Mouse (Mus musculus) splenic B cell, adult 2 months (primary cell): ENCODE results near the gene Ebi3.

ENCODE experiments used
- DNase-seq: peaks from one replicate; pipeline ENCODE4 v3.0.0-alpha.2; 2011; ENCODE audit warnings: low read depth, low spot score
- H3K27me3 ChIP-seq: 2 replicates; pipeline ENCODE4 v1.6.1; 2012; ENCODE audit warnings: mild to moderate bottlenecking, low read length, moderate library complexity, mixed read lengths; ENCODE audit not compliant: control insufficient read depth, poor library complexity, insufficient read depth, severe bottlenecking
- H3K36me3 ChIP-seq: 2 replicates; pipeline ENCODE4 v1.6.1; 2012; ENCODE audit warnings: mild to moderate bottlenecking, low read length, moderate library complexity, mixed read lengths; ENCODE audit not compliant: control insufficient read depth, poor library complexity, insufficient read depth, severe bottlenecking

Ebi3 gene

DNA sequence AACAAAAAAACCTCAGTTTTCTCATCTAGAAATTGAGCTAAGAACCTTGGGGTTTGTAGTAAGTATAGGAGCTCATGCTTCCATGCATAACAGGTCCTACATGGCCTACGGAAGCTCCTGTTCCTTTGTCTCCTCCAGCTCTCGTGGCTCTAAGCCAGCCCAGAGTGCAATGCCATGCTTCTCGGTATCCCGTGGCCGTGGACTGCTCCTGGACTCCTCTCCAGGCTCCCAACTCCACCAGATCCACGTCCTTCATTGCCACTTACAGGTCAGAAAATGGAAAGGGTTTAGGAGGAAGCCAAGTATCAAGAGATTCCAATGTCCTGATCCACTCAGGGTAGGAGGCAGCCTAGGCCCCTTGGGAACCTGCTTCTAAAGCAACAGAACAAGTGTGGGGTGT is 1.3 kb downstream of the Ebi3 start:
- Histone ChIP-seq H3K36me3 (no peaks in the 10 kb centered on the region), H3K27me3 (no peaks in the 10 kb centered on the region)
- DNase-seq, result no peak

GRCm38 (mm10) chr17:55954229-55954628 is 1.8 kb downstream of the Ebi3 start:
- no peaks in the 10 kb centered on the region for H3K27me3 ChIP-seq
- no peaks in the 10 kb centered on the region for H3K36me3 ChIP-seq
- DNase-seq, result no peak

GRCm38 (mm10) chr17:55956129-55956528 is 3.7 kb downstream of the Ebi3 start:
- no peak for DNase-seq
- Histone ChIP-seq H3K36me3 (no peaks in the 10 kb centered on the region), H3K27me3 (no peaks in the 10 kb centered on the region)

DNA sequence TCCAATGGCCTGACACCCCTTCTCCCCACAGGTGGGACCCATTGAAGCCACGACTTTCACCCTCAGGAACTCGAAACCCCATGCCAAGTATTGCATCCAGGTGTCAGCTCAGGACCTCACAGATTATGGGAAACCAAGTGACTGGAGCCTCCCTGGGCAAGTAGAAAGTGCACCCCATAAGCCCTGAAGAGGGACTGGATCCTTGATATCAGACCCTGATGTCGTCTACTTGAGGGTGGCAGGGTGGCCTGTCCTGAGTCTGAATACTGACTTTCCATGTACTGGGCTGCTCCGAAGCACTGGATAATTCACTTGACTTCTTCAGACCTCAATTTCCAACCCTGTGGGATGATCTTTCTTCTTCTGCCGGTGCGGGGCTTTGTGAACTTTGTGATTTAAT is 4.2 kb downstream of the Ebi3 start:
- no peaks in the 10 kb centered on the region for H3K36me3 ChIP-seq

DNA sequence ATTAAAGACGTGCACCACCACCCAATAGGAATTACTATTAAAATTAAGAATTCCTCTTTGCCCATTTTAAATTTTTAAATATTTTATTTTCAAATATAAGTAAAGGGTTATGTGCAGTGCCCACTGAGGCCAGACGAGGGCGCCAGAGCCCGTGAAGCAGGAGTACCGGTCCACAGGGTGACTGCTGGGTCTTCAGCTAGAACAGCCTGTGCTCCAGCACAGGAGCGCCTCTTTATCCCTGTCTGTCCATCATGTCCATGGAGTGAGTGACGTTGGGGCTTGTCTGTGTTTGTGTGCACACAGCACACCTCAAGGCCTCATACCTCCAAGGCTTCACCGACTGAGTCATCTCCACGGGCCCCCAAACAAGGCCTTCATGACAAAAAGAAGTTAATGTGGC is 4.7 kb downstream of the Ebi3 start:
- peak; percentile 82 for DNase-seq
- no peaks in the 10 kb centered on the region for H3K27me3 ChIP-seq
- H3K36me3 ChIP-seq, result no peaks in the 10 kb centered on the region

More for the DNA sequence above, 4.2 kb downstream of the Ebi3 start:
- DNase-seq, result no peak
- H3K27me3 ChIP-seq, result no peaks in the 10 kb centered on the region

DNA sequence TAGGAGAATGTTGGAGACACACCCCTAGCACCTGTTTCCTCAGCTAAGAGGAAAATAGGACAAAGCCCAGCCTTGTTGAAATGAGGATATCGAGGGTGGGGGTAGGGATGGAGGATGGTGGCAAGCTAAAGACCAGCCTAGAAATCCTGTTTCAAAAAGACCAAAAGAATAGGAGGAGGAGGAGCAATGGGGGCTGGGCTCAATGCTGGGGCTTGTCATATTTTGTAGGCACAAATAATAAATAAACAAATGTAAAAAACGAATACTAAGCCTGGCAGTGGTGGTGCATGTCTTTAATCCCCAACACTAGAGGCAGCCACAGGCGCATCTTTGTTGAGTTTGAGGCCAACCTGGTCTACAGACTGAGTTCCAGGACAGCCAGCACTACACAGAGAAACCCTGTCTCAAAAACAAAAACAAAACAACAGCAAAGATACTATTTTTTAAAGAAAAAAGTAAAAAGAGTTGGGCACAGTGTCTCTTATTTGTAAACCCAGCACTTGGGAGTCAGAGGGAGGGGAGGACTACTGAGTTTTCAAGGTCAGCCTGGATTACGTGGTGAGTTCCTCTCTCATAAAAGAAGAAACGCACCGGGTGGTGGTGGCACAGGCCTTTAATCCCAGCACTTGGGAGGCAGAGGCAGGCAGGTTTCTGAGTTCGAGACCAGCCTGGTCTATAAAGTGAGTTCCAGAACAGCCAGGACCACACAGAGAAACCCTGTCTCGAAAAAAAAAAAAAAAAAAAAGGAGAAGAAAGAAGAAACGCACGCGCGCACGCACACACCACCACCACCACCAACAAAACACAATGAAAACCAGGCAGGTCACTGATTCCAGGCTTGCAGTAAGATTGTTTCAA is 5.5 kb downstream of the Ebi3 start:
- no peak for DNase-seq
- no peaks in the 10 kb centered on the region for H3K36me3 ChIP-seq
- H3K27me3 ChIP-seq, result no peaks in the 10 kb centered on the region

- no peak for DNase-seq
- no peaks in the 10 kb centered on the region for H3K36me3 ChIP-seq
- no peaks in the 10 kb centered on the region for H3K27me3 ChIP-seq
Observed at GRCm38 (mm10) chr17:55958584-55958886, 6.1 kb downstream of the Ebi3 start.

- no peaks in the 10 kb centered on the region for H3K36me3 ChIP-seq
- DNase-seq, result peak; percentile 96
- no peaks in the 10 kb centered on the region for H3K27me3 ChIP-seq
Observed at GRCm38 (mm10) chr17:55958918-55959728, 6.7 kb downstream of the Ebi3 start, which contains the start of gene Yju2. Yju2 (plus strand) TSS chr17:55959099.

DNA sequence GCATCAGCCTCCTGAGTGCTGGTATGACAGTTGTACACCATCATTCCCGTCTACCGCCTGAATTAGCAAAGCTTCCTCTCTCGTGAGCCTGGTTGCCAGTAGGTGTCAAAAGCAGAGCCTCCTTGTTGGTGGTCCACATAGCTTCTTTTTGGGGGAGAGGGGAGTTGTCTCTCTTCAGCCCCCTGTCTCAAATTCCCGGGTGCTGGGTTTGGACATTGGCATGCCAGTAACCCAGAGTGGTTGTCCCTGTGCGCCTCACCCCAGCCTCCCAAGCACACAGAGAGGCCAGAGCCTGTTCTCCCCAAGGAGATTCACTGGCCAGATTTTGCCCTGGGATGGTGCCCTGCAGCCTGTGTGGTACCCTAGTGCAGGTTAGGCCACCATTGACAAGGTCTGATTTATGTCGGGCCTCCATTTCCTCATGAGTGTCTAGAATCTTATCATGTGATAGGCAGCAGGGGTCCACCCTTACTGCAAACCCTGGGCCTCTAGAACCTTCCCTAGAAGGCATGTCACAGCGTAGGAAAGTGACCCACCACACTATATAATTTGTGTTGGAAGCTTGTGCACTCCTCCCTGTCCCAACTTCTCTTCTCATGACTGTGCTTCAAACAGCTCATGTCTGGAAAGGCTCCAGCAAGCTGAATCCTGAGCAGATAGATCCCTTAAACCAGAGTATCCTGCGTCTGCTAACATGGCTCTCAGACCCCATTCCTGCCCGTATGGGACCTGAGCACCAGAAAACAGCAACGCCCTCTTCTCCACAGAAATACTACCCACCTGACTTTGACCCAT is 7.7 kb downstream of the Ebi3 start:
- DNase-seq, result no peak
- H3K36me3 ChIP-seq, result no peaks in the 10 kb centered on the region
- H3K27me3 ChIP-seq, result no peaks in the 10 kb centered on the region

- 0 out of 2 replicates have a peak, but pooled peaks cover under 1% of the 10 kb centered on the region for H3K36me3 ChIP-seq
- H3K27me3 ChIP-seq, result no peaks in the 10 kb centered on the region
- no peak for DNase-seq
Observed at GRCm38 (mm10) chr17:55960791-55961190, 8.4 kb downstream of the Ebi3 start.

DNA sequence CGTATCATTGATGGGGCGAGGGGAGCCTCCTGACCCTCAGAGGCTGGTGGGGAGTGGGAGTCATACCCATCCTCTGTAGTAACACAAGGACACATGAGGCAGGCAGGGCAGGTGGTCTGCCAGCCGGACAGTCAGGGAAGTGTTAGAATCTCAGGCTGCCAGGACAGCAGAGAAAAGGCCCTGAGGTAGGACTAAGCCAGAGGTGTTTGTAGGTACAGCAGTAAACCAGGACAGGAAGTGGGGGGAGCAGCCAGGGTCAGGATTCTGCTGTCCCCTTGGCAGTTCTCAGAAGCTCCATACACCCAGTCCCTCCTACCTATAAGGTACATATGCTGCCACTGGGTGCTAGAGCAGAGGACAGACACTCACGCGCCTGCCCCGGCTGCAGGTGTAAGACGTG is 9.2 kb downstream of the Ebi3 start:
- DNase-seq, result no peak
- H3K36me3 ChIP-seq, result 0 out of 2 replicates have a peak, but pooled peaks cover 1% of the 10 kb centered on the region
- H3K27me3 ChIP-seq, result no peaks in the 10 kb centered on the region

DNA sequence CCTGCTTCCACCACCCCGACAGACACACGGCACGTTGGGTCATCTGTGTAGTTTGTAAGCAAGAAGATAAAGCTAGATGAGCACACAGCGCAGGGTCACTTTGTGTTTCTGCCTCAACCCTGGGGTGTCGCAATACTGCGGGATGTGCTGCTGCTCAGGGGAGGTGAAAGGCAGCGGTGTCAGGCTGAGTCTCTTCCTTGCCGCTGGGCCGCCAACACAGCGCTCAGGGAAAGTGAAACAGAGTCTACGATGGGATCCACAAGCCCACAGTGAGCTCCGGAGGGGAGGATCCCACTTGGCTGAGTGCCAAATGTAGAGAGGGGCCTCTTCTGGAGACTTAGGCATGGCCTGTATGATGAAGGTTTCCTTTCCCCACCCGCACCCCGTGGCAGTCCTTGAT is 10.7 kb downstream of the Ebi3 start:
- no peak for DNase-seq
- no peaks in the 10 kb centered on the region for H3K27me3 ChIP-seq
- H3K36me3 ChIP-seq, result 0 out of 2 replicates have a peak, but pooled peaks cover 1% of the 10 kb centered on the region

GRCm38 (mm10) chr17:55964496-55964895 is 12.1 kb downstream of the Ebi3 start:
- no peaks in the 10 kb centered on the region for H3K27me3 ChIP-seq
- 0 out of 2 replicates have a peak, but pooled peaks cover 1% of the 10 kb centered on the region for H3K36me3 ChIP-seq
- no peak for DNase-seq

GRCm38 (mm10) chr17:55964996-55965395 is 12.6 kb downstream of the Ebi3 start:
- no peak for DNase-seq
- 0 out of 2 replicates have a peak, but pooled peaks cover 1% of the 10 kb centered on the region for H3K36me3 ChIP-seq
- H3K27me3 ChIP-seq, result no peaks in the 10 kb centered on the region
